Mouse (Mus musculus): ENCODE results near the gene Psmb8. TPM values are rescaled to one million over a fixed set of nuclear protein-coding genes. Genes with fewer than 3 reads are reported as not detected.
A peak's percentile ranks its signal among the peaks of the same experiment; 100 is the strongest.
"Not testable (repeated sequence)": the region's sequence is repeated elsewhere in the genome, so short reads cannot be mapped to it uniquely, and the experiment has no call there.

Gene Psmb8
- total RNA-seq, 2 experiments from 2014 or later = 289 to 461 TPM

DNA sequence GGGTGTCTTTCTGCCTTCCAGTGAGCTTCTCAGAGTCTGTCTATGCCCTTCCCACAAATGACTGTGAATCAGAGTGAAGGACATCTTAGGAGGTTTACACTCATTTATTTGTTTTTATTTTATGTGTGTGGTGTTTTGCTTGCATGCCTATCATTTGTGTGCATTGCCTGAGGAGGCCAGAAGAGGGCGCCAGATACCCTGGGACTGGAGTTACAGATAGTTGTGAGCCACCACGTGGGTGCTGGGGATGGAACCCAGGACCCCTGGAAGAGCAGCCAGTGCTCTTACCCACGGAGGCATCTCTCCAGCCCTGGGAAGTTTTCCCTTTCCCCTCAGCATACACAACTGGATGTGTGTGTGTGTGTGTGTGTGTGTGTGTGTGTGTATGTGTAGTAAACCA, 12.2 kb downstream of the Psmb8 start:
- no peak for ATAC-seq (replicated peaks; ENCODE audit: poor library complexity)

DNA sequence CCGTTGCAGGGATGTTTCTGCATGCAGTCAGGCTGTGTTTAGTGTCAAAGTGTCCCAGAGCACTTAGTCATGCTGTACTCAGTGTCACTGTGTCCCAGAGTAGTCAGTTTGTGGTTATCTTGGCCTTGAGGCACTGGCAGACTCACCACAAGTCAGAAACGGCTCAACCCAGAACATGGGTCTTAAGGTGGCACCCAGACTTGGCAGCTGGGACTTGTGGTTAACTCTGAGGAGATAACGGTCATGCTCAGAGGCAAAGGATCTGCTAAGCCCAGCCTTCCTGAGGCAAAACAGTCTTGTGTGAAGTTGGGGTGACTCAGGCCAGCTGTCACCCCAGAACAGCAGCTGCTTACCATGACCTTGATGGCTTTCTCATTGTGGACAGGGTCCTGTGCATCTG, 13.1 kb downstream of the Psmb8 start:
- ATAC-seq (replicated peaks; ENCODE audit: poor library complexity) = peak; percentile 88

DNA sequence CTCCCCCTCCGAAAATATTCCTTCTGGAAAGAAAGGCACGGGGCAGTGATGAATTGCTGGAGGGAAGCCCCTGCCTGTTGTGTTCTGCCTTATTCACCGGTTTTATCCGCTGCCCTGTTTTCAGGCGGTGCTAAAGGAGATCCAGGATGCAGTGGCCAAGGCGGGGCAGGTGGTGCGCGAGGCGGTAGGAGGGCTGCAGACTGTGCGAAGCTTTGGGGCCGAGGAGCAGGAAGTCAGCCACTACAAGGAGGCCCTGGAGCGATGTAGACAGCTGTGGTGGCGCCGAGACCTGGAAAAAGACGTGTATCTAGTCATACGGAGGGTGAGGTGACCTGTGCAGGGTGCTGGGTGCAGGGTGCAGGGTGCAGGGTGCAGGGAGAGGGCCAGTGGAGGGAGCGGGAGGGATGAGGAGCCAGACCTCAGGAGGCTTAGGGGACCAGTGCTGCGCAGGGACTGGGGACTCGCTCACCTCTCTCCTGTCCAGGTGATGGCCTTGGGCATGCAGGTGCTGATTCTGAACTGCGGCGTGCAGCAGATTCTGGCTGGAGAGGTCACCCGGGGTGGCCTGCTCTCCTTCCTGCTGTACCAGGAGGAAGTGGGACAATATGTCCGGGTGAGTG, 14.3 kb downstream of the Psmb8 start:
- ATAC-seq (replicated peaks; ENCODE audit: poor library complexity) = no peak

DNA sequence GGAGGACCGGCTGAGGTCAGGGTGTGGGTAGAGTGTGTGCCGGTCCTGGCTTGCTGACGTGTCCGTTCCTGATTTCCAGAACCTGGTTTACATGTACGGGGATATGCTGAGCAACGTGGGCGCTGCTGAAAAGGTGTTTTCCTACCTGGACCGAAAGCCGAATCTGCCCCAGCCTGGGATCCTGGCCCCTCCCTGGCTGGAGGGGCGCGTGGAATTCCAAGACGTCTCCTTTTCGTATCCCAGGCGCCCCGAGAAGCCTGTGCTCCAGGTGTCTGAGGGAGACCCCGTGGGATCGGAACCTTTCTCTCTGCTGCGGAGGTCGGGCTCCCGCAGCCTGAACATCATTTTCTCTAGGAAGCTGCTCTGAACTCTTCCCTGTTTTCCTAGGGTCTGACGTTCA, 16.4 kb downstream of the Psmb8 start:
- ATAC-seq (replicated peaks; ENCODE audit: poor library complexity) = no peak

DNA sequence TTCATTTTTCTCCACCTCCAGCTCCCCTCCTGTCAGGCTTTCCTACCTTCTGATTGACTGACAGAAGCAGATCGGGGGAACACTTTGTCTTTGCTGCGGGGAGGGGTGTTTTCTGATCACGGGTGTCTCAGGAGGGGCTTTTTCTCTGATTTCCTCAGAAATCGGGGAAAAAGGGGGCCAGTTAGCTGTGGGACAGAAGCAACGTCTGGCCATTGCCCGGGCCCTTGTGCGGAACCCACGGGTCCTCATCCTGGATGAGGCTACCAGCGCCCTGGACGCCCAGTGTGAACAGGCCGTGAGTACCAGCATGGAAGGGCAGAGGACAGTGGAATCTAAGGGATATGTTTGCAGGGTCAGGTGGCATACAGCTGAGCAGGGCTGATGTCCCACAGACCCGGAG, 17.7 kb downstream of the Psmb8 start:
- no peak for ATAC-seq (replicated peaks; ENCODE audit: poor library complexity)

DNA sequence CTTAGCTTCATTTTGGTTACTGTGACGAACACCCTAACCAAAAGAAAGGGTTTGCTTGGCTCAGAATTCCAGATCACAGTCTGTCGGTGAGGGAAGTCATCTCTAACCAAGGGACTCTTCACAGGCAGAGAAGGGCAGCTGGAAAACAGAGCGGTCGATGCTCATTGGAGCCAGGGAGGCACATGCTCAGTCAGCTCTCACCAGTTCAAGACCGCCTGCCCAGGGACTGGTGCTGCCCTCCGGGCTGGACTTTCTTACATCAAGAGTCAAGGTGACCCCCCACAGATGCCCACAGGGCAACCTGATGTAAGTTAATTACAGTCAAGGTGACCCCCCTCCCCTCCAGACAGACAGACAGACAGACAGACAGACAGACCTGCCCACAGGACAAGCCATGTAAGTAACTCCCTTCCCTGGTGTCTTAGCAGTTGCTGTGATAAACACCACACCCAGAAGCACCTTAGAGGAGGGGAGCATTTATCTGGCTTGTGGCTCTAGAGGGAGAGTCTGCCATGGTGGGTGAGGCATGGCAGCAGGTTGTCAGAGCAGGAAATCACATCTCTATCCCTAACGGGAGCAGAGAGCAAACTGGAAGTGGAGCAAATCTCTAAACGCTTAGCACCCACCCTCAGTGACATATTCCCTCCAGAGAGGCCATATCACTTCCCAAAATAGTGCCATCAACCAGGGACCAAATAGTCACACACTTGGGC, 19.9 kb downstream of the Psmb8 start:
- ATAC-seq (replicated peaks; ENCODE audit: poor library complexity) = peak; percentile 52

DNA sequence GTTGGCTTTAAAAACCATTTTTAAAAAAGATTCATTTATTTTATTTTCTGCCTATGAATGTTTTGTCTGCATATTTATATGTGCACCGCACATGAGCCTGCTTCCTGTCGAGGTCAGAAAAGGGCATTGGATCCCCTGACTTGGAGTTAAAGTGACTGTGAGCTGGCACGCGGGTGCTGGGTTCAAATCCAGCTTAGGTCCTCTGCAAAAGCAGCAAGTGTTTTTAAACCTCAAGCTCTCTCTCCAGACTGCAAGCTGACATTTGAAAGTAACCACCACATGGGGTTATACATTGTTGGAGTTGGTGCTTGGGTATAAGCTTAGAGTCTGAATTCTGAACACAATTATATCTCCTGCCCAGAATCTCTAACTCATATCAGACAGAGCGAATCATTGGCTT, 20.5 kb downstream of the Psmb8 start:
- no peak for ATAC-seq (replicated peaks; ENCODE audit: poor library complexity)

DNA sequence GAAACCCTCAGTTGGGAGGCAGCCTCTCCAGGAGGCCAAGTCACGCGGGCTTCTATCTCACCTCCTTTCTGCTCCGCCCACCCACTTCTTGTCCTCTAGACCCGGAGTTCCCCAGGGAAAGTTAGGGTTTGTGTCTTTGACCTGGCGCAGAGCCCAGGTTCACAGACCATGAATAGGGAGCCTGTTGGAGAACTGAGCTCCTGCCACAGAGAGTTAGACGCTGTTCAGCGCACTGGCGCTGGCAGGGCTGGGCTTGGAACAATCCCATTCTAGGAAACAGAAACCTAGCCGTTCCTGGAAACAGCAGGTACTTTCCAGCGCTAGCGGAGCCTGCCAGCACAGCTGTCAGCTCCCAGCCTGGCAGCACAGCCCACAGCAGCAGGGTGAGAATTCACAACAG, 21.2 kb downstream of the Psmb8 start:
- peak; percentile 39; the same call in 1 of the 2 replicates for ATAC-seq (replicated peaks; ENCODE audit: poor library complexity)

DNA sequence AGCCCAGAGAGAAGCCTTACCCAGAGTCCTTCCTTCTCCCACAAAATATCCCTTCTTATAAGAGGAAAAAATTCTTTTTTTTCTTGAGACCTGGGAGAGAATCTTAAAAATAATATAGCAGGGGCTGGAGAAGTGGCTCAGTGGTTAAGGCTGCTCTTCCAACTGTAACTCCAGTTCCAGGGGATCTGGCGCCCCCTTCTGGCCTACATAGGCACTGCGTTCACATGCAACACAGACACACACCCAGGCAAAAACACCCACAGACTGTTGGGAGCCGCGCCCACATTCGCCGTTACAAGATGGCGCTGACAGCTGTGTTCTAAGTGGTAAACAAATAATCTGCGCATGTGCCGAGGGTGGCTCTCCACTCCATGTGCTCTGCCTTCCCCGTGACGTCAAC, 21.6 kb downstream of the Psmb8 start:
- ATAC-seq (replicated peaks; ENCODE audit: poor library complexity) = peak; percentile 46; the same call in 1 of the 2 replicates

DNA sequence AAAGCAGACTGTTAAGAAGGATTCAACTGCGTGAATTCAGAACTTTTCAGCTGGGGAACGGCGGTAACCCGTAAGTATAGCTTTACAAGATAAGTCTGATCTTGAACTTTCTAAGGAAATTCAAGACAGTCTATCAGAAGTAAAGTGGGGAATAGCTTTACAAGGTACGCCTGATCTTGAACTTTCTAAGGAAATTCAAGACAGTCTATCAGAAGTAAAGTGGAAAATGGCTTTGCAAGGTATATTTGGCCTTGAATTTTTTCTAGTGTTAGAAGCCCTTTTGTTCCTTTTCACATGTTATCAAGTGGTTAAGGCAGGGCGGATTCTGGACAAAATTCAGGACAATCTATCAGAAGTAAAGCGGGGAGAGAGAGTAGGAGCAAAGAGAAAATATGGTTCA, 22.3 kb downstream of the Psmb8 start:
- ATAC-seq (replicated peaks; ENCODE audit: poor library complexity) = not testable (repeated sequence)

DNA sequence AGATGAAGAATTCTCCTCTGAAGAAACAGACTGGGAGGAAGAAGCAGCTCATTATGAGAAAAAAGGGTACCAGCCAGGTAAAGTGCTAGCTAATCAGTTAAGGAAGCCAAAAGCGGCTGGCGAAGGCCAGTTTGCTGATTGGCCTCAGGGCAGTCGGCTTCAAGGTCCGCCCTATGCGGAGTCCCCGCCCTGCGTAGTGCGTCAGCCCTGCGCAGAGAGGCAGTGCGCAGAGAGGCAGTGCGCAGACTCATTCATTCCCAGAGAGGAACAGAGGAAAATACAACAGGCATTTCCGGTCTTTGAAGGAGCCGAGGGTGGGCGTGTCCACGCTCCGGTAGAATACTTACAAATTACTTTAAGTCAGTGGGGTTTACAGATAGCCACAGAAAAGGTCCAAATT, 22.9 kb downstream of the Psmb8 start:
- ATAC-seq (replicated peaks; ENCODE audit: poor library complexity) = not testable (repeated sequence)

DNA sequence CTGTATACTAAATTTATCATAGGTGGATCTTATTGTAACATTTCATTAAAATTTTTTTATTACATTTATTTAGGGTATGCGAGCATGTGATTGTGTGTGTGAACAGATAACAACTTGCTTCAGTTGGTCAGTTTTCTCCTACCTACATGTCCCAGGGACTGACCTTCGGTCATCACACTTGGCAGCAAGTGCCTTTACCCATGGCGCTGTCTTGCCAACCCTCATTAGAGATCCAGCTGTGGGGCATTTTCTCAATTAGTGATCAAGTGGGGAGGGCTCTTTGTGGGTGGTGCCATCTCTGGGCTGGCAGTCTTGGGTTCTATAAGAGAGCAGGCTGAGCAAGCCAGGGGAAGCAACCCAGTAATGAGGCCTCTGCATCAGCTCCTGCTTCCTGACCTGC, 27.3 kb downstream of the Psmb8 start:
- no peak for ATAC-seq (replicated peaks; ENCODE audit: poor library complexity)

DNA sequence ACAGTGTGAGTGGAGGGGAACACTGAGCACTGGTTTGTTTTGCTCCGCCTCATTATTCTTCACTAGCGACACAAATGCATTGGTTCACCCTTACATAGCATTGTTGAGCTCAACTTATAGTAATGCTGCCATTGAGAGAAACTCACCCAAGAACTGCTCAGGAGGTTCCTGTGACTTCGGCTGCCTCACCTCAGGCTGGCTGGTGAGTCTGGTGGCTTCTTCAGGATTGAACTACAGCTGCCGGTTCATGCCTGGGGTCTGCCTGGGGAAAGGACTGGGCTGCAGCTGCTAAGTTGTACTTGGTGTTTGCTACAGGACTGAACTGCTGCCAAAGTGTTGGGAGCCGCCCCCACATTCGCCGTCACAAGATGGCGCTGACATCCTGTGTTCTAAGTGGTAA, 27.9 kb downstream of the Psmb8 start:
- ATAC-seq (replicated peaks; ENCODE audit: poor library complexity) = no peak

DNA sequence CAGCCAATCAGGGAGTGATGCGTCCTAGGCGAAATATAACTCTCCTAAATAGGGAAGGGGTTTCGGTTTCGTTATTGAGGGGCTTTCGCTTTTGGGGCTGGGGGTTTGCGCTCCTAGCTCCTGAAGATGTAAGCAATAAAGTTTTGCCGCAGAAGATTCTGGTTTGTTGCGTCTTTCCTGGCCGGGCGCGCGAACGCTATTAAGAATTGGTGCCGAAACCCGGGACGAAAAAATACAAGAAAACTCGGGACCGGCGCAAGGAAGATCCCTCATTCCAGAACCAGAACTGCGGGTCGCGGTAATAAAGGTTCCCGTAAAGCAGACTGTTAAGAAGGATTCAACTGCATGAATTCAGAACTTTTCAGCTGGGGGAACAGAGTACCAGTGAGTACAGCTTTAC, 28.4 kb downstream of the Psmb8 start:
- ATAC-seq (replicated peaks; ENCODE audit: poor library complexity) = not testable (repeated sequence)

DNA sequence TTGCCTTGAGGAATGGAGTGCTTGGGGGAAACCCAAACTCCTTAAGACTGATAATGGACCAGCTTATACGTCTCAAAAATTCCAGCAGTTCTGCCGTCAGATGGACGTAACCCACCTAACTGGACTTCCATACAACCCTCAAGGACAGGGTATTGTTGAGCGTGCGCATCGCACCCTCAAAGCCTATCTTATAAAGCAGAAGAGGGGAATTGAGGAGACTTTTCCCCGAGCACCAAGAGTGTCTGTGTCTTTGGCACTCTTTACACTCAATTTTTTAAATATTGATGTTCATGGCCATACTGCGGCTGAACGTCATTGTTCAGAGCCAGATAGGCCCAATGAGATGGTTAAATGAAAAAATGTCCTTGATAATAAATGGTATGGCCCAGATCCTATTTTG, 33.5 kb downstream of the Psmb8 start:
- not testable (repeated sequence) for ATAC-seq (replicated peaks; ENCODE audit: poor library complexity)

DNA sequence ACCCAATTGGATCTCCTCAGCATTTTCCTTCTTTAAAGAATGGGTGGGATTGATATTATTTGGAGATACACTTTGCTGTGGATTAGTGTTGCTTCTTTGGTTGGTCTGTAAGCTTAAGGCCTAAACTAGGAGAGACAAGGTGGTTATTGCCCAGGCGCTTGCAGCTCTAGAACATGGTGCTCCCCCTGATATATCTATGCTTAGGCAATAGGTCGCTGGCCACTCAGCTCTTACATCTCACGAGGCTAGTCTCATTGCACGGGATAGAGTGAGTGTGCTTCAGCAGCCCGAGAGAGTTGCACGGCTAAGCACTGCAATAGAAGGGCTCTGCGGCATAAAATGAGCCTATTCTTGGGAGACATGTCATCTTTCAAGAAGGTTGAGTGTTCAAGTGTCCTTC, 34.5 kb downstream of the Psmb8 start:
- ATAC-seq (replicated peaks; ENCODE audit: poor library complexity) = not testable (repeated sequence)

DNA sequence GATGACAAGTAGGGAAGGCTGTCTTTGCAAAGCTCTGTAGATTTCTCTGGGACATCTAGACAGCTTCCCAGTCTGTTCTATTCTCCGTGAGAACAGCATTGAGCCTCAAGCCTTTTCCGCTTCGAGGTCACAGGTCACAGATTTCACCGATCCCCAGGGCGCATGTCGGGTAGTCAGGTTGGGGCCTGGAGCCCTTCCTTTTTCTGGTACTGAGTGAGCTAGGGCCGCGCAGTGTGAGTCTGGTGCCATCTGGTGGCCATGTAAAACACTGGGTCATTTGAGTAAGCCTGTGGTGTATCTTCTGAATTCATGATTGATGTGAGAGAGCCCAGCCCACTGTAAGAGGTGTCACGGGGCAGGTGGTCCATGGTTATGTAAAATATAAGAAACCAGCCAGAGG, 37.4 kb downstream of the Psmb8 start:
- peak; percentile 97 for ATAC-seq (replicated peaks; ENCODE audit: poor library complexity)

DNA sequence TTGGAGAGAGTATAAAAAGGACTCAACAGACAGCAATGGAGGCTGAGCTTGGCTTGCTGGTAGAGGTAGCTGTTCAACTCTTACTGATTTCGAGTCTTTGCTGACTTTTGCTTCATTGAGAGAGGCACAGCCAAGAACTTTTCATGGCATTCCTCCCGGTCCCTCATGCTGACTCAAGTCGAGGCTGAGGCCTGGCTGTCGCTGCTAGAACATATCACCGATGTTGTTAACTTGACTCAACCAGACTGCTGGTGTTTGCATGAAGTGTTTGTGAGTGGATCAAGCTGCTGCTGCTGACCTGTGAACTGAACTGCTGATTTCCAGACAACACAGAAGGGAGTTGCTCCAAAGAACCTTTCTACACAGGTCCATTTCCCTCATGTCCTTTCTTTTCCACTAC, 39.2 kb downstream of the Psmb8 start:
- ATAC-seq (replicated peaks; ENCODE audit: poor library complexity) = no peak

DNA sequence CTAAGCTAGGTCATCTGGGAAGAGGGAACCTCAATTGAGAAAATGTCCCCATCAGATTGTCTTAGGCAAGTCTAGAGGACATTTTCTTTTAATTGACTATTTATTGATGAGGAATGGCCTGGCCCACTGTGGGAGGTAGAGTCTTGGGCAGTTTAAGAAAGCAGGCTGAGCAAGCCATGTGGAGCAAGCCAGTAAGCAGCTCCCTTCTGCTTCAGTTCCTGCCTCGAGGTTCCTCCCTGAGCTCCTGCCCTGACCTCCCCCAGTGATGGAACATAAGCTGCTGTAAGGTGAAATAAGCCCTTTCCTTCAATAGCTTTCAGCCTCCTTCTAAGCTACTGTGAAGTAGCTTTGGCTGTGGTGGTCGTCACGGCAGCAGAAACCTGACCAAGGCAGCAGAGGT, 40.2 kb downstream of the Psmb8 start:
- ATAC-seq (replicated peaks; ENCODE audit: poor library complexity) = no peak

DNA sequence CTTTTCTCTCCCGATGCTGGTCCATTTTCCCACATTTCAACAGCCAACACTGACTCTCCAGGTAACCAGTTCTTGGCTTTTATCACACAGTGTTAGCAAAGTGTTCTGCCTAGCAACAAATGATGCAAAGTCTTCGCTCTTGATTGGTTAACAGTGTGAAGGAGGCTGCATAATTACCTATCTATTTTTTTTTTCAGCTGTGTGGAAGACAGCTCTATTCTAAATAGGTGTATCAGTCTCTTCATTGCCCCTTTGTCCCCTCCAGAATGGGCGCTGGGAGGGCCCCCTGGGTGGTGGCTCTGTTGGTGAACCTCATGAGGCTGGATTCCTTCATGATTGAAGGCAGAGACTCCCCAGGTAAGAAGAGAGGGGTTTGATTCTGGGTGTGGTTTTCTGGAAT, 41.2 kb downstream of the Psmb8 start, which contains the start of gene H2-Ob:
Gene H2-Ob (plus strand): TSS at position 198 of the 400 bp plus-strand sequence.
- ATAC-seq (replicated peaks; ENCODE audit: poor library complexity) = peak; percentile 56; the same call in 1 of the 2 replicates

DNA sequence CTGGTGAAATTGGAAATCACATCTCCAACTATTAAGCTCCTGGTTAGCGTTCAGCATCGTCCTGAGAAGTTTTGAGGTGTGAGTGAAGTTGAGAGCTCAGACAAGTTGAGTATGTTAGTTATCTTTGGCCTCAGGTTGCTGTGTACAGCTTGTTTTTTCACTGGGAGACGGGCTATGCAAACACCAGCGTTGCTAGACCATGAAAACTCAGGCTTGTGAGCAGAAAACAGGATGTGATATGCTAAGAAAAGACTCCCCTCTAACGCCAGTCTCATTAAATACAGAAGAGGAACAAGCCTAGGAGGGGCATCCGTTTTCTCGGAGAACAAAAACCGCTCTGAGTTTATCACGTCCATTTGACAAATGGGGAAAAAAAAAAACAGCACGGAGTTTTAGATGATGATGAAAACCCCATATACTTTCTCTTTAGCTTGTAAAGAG, 42.1 kb downstream of the Psmb8 start:
- peak; percentile 40 for ATAC-seq (replicated peaks; ENCODE audit: poor library complexity)

DNA sequence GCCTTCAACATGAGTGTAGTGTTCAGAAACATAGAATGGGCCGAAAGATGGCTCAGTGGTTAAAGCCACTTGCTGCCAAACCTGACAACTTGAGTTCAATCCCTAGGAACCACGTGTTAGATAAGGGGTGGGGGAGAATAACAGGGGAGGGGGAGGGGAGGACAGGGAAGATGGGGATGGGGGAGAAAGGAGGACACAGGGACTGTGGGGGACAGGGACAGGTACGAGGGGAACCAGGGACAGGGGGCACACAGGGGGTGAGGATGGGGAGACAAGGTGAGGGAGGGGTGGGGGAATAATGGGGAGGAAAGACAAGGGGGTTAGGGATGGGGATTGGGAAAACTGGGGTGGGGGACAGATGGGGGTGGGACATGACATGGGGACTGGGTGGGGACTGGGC, 42.8 kb downstream of the Psmb8 start:
- ATAC-seq (replicated peaks; ENCODE audit: poor library complexity) = no peak

DNA sequence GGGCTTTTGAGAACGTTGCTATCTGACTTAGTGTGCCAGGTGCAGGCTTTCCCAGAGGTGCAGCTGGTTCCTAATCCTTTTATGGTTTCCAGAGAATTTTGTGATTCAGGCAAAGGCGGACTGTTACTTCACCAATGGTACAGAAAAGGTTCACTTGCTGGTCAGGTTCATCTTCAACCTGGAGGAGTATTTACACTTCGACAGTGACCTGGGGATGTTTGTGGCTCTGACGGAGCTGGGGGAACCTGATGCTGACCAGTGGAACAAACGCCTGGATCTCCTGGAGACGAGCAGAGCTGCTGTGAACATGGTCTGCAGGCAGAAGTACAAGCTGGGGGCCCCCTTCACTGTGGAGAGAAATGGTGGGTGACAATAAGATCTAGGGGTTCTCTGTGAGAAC, 43.4 kb downstream of the Psmb8 start:
- ATAC-seq (replicated peaks; ENCODE audit: poor library complexity) = no peak
